Mouse (Mus musculus) ZHBTc4 (cell line): Measurements from ENCODE around the gene Retreg2.

ENCODE experiments used
- DNase-seq: peaks from one replicate; pipeline ENCODE4 v3.0.0-alpha.2; 2011; ENCODE audit warnings: low read depth, low spot score

Gene Retreg2

GRCm38 (mm10) chr1:75168472-75169464 lies 26.2 kb downstream of the Retreg2 start, which contains the start of gene Zfand2b:
Gene Zfand2b, plus strand, starts transcription at chr1:75168646.
- peak; percentile 98 for DNase-seq

- DNase-seq, result peak; percentile 62
These were observed 36.9 kb downstream of the Retreg2 start for GRCm38 (mm10) chr1:75179334-75180104.

- DNase-seq, result peak; percentile 96
These were observed 37.6 kb downstream of the Retreg2 start, which contains the start of gene Abcb6 for GRCm38 (mm10) chr1:75180105-75180590. Gene Abcb6, minus strand, starts transcription at chr1:75180392.

GRCm38 (mm10) chr1:75180741-75181140 lies 38.2 kb downstream of the Retreg2 start:
- peak; percentile 17 for DNase-seq

- DNase-seq, result no peak
These were observed 38.8 kb downstream of the Retreg2 start for GRCm38 (mm10) chr1:75181377-75181870.

GRCm38 (mm10) chr1:75182160-75182559 lies 39.6 kb downstream of the Retreg2 start:
- peak; percentile 41 for DNase-seq

- DNase-seq, result no peak
These were observed 42.9 kb downstream of the Retreg2 start for GRCm38 (mm10) chr1:75185495-75185894.

- DNase-seq, result no peak
These were observed 44.5 kb downstream of the Retreg2 start for GRCm38 (mm10) chr1:75187126-75187525.

GRCm38 (mm10) chr1:75187914-75188483 lies 45.4 kb downstream of the Retreg2 start:
- no peak for DNase-seq

GRCm38 (mm10) chr1:75190577-75190976 lies 48.0 kb downstream of the Retreg2 start:
- no peak for DNase-seq

GRCm38 (mm10) chr1:75191258-75191621 lies 48.7 kb downstream of the Retreg2 start:
- no peak for DNase-seq

- peak; percentile 99 for DNase-seq
These were observed 49.2 kb downstream of the Retreg2 start, which contains the start of the genes Ankzf1 and Atg9a for GRCm38 (mm10) chr1:75191622-75192402. Gene Ankzf1, plus strand, starts transcription at chr1:75192151. Gene Atg9a, minus strand, starts transcription at chr1:75192196.

- DNase-seq, result no peak
These were observed 49.9 kb downstream of the Retreg2 start for GRCm38 (mm10) chr1:75192452-75192851.
